Mouse (Mus musculus): Measurements from ENCODE around the gene Colgalt2. TPM values are rescaled to one million over a fixed set of nuclear protein-coding genes. Genes with fewer than 3 reads are reported as not detected.

Gene Colgalt2
- polyA plus RNA-seq, 1 experiment = not detected

DNA sequence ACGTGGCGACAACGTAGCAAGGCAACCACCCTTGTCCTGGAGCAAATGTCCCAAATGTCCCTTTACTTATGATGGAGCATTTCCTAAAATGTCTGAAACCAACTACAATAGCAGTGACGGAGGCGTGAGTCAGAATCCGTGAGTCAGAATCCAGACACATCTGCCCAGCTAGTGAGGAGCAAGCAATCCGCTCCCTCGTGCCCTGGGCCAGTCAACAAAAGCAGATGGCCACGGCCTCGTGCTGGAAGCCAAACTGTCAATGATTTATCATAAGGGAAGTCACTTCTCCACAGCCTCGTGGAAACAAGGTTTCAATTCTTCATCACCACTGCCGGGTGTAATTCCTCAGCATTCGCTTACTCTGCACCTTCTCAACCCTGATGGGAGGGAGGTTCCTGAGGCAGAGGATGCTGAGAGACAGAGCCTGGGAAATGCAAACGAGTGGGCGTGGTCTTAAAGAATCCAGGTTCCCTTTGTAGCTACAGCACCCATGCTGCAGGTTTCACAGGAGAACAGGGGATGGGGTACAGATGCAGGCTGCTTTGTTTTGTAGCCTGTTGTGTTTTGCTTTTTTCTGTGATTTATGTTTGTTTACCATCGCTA lies 136.9 kb downstream of the Colgalt2 start:
- H3K36me3 ChIP-seq (ENCODE audit: control insufficient read depth) = peaks cover 3% of the 10 kb centered on the region; the same call in 1 of the 2 replicates
- TF ChIP-seq TAL1 (IDR thresholded peaks at IDR 0.05; ENCODE audit: low read length) (no peak), GATA1 (IDR thresholded peaks at IDR 0.05; ENCODE audit: low read length) (no peak)
- H3K27me3 ChIP-seq (ENCODE audit: control insufficient read depth) = no peaks in the 10 kb centered on the region
- H3K4me3 ChIP-seq (replicated peaks) = no peak overlapping the region
- no peaks in the 10 kb centered on the region for H3K4me1 ChIP-seq (ENCODE audit: control insufficient read depth)
- no peaks in the 10 kb centered on the region for H3K9me3 ChIP-seq (ENCODE audit: control insufficient read depth, low read length)

DNA sequence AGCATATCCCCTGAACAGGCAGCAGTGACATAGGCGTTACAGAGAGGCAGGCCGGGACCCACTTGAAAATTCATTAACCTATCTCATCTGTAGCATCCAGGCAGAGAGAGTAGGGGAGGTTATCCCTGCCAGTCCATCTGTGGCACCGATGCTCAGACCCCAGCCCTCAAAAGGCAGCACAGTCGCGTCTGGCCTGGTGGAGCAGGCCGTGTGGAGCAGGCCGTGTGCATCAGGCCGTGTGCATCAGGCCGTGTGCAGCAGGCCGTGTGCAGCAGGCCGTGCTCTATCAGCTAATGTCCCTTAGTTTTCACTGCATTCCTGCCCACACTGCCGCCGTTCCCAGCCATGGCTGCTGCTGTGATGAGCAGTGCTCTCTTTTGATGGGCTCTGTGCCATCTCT lies 137.6 kb downstream of the Colgalt2 start:
- Histone ChIP-seq H3K27me3 (ENCODE audit: control insufficient read depth) (no peaks in the 10 kb centered on the region), H3K4me3 (replicated peaks) (no peak overlapping the region), H3K36me3 (ENCODE audit: control insufficient read depth) (peaks cover 3% of the 10 kb centered on the region; the same call in 1 of the 2 replicates), H3K4me1 (ENCODE audit: control insufficient read depth) (no peaks in the 10 kb centered on the region), H3K9me3 (ENCODE audit: control insufficient read depth, low read length) (no peaks in the 10 kb centered on the region)
- TF ChIP-seq GATA1 (IDR thresholded peaks at IDR 0.05; ENCODE audit: low read length) = no peak
- TF ChIP-seq TAL1 (IDR thresholded peaks at IDR 0.05; ENCODE audit: low read length) = no peak

DNA sequence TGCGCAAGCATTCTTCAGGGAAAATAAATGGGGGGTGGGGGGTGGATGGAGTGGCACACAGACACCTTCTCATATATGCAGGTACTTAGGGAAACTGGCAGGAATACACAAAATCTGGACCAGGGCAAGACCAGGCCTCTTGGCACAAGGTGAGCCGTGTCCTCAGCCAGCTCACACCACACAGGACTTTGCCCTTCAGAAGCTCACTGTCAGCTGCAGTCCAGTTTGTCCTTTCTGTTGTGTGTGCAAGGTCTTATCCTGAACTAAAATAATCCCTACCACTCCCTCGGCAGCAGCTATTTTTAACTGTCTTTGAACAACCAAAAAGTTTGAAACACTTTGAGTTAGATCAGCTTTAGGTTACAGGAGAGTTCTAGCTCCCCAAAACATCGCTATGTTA lies 139.2 kb downstream of the Colgalt2 start:
- H3K27me3 ChIP-seq (ENCODE audit: control insufficient read depth) = no peaks in the 10 kb centered on the region
- no peaks in the 10 kb centered on the region for H3K4me1 ChIP-seq (ENCODE audit: control insufficient read depth)
- no peak overlapping the region for H3K4me3 ChIP-seq (replicated peaks)
- TF ChIP-seq GATA1 (IDR thresholded peaks at IDR 0.05; ENCODE audit: low read length) = no peak
- H3K9me3 ChIP-seq (ENCODE audit: control insufficient read depth, low read length) = no peaks in the 10 kb centered on the region
- H3K36me3 ChIP-seq (ENCODE audit: control insufficient read depth) = peaks cover 3% of the 10 kb centered on the region; the same call in 1 of the 2 replicates

DNA sequence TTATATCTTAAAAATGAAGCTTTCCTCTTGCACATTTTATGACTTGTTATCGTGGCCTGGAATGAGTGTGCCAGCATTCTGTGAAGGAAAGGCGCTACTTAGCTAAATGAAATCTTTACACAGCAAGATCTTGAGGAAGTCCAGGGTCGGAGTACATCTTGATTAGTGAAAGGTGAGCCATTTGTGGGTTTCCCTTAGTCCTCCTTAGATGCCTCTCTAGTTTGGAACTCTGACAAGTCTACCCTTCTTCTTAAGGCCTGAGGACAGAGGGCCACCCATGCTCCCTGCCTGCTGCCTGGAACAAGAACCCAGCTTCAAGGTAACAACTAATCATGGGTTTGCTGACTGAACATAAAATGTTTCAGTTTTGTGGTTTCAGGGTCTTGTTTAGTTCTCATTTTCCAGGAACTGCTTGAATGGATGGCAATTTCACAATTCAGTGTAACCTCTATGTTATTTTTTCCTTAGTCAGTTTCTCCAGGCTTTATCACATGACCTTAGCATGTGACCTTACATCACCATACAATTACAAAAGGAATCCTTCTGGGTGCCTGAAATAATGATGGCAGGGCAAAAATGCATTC lies 140.8 kb downstream of the Colgalt2 start:
- no peaks in the 10 kb centered on the region for H3K4me1 ChIP-seq (ENCODE audit: control insufficient read depth)
- no peak overlapping the region for H3K4me3 ChIP-seq (replicated peaks)
- no peaks in the 10 kb centered on the region for H3K9me3 ChIP-seq (ENCODE audit: control insufficient read depth, low read length)
- H3K36me3 ChIP-seq (ENCODE audit: control insufficient read depth) = peaks cover 3% of the 10 kb centered on the region; the same call in 1 of the 2 replicates
- TF ChIP-seq GATA1 (IDR thresholded peaks at IDR 0.05; ENCODE audit: low read length) (no peak), TAL1 (IDR thresholded peaks at IDR 0.05; ENCODE audit: low read length) (no peak)
- no peaks in the 10 kb centered on the region for H3K27me3 ChIP-seq (ENCODE audit: control insufficient read depth)

DNA sequence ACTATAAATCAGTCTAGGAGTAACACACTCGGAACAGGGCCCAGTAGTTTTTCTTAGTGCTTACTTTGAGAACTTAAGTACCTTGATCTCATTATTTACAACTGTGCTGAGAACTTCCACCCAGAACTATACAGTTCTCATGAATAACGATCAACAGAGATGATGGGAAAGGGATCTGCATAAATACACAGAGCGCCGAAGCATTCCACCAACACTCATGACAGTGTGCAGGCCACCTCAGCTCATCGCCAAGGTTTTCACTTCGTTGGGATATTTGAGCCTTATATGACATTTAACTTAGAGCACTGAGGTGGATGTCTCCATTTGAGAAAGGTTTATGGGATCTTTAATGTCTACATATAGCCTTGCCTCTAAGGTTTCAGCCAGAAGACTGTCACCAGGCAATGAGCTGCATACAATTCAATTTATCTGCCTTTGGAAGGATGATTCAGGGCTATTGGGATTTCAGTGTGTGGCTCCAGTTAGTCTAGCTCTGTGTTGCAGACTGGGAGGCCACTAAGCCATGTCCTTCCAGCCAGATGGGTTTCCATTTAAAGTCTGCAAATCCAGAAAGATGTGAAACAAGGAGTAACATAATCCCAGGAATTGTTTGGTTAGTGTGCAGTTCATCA lies 143.2 kb downstream of the Colgalt2 start:
- Histone ChIP-seq H3K36me3 (ENCODE audit: control insufficient read depth) (no peaks in the 10 kb centered on the region; the same call in 1 of the 2 replicates), H3K4me1 (ENCODE audit: control insufficient read depth) (no peaks in the 10 kb centered on the region), H3K9me3 (ENCODE audit: control insufficient read depth, low read length) (no peaks in the 10 kb centered on the region; the same call in 1 of the 2 replicates), H3K27me3 (ENCODE audit: control insufficient read depth) (no peaks in the 10 kb centered on the region), H3K4me3 (replicated peaks) (no peak overlapping the region)
- no peak for TF ChIP-seq TAL1 (IDR thresholded peaks at IDR 0.05; ENCODE audit: low read length)
- no peak for TF ChIP-seq GATA1 (IDR thresholded peaks at IDR 0.05; ENCODE audit: low read length)

DNA sequence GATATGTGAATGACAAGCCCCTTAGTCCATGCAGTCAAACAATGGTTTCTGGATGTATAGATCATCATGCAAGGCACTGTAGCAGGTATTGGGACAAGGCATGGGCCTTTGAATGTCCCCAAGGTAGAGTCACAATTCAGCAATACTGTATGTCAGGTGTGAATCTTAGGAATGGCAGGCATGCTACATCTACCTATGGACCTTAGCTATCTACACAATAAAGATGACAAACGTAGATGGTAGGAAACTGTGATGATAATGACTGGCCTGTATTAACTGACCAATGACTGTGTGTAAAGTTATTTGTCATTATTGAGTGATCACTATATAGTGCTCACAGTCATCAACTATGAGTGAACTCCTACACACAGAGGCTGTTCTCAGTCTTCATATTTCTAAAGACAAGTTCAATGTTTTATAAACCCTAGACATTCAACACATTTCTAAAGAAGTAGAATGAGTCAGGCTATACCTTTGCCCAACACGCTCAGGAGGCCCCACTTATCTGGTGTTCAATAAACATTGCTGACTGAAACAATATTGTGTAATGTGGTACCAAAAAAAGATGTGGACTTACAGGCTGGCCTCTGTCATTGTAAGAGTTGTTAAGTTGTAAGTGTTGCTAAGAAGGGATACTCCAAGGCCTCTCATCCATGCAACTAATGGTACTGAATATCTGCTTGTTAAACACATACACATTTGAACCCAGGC lies 144.0 kb downstream of the Colgalt2 start:
- TF ChIP-seq GATA1 (IDR thresholded peaks at IDR 0.05; ENCODE audit: low read length) (no peak), TAL1 (IDR thresholded peaks at IDR 0.05; ENCODE audit: low read length) (no peak)
- Histone ChIP-seq H3K36me3 (ENCODE audit: control insufficient read depth) (no peaks in the 10 kb centered on the region; the same call in 1 of the 2 replicates), H3K4me1 (ENCODE audit: control insufficient read depth) (no peaks in the 10 kb centered on the region), H3K9me3 (ENCODE audit: control insufficient read depth, low read length) (no peaks in the 10 kb centered on the region; the same call in 1 of the 2 replicates), H3K4me3 (replicated peaks) (no peak overlapping the region), H3K27me3 (ENCODE audit: control insufficient read depth) (no peaks in the 10 kb centered on the region)

DNA sequence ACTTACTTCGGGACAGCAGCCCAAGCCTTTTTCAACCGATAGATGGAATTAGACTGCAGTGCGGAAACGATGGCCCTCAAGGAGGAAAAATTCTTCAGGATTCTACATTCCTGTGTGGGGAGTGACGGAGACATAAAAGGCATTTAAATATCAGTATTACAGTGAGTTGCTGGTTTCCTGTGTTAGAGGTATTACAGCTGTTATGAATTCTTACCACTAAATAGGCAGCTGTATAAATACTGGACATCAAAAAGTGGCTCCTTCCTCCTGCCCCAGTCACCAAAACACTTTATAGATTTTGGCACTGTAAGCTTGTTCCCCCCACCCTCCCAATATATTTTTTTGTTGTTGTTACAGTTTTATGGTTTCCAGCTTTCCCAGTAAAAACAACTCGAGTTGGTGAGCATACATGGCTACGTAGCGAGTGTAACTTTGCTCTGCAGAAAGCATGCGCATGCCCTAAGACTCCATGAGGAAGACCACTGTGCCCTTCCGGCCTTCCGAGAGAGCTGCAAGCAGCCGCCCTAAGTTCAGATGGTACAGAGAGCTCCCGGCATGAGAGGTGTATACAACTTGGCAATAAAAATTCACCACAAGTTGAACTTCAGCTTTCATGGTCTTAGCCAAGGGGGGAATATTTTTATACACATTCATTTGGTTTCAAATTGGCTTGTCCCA lies 149.6 kb downstream of the Colgalt2 start:
- no peaks in the 10 kb centered on the region for H3K27me3 ChIP-seq (ENCODE audit: control insufficient read depth)
- no peak overlapping the region for H3K4me3 ChIP-seq (replicated peaks)
- TF ChIP-seq GATA1 (IDR thresholded peaks at IDR 0.05; ENCODE audit: low read length) = no peak
- TF ChIP-seq TAL1 (IDR thresholded peaks at IDR 0.05; ENCODE audit: low read length) = no peak
- peaks cover 2% of the 10 kb centered on the region; the same call in 1 of the 2 replicates for H3K36me3 ChIP-seq (ENCODE audit: control insufficient read depth)
- H3K4me1 ChIP-seq (ENCODE audit: control insufficient read depth) = no peaks in the 10 kb centered on the region
- H3K9me3 ChIP-seq (ENCODE audit: control insufficient read depth, low read length) = no peaks in the 10 kb centered on the region; the same call in 1 of the 2 replicates

DNA sequence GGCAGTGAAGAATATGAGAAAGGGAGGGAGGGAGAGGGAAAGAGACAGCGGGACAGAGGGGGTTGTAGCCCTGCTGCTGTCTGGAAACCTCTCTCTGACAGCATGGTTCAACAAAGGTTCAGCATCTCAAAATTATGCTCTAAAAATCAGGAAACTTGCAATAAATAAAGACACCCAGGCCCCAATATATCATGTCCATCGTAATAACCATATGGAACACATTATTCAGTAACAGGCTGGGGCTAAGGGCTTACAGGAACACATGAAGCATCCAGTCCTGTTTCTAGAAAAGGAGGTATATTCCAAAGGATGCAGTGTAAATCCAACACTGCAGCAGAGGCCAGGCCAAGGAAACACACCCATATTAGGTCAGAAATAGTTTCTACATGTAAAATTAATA lies 150.9 kb downstream of the Colgalt2 start:
- no peak for TF ChIP-seq GATA1 (IDR thresholded peaks at IDR 0.05; ENCODE audit: low read length)
- no peak for TF ChIP-seq TAL1 (IDR thresholded peaks at IDR 0.05; ENCODE audit: low read length)
- peaks cover 2% of the 10 kb centered on the region; the same call in 1 of the 2 replicates for H3K36me3 ChIP-seq (ENCODE audit: control insufficient read depth)
- H3K9me3 ChIP-seq (ENCODE audit: control insufficient read depth, low read length) = no peaks in the 10 kb centered on the region; the same call in 1 of the 2 replicates
- H3K27me3 ChIP-seq (ENCODE audit: control insufficient read depth) = no peaks in the 10 kb centered on the region
- H3K4me3 ChIP-seq (replicated peaks) = no peak overlapping the region
- no peaks in the 10 kb centered on the region for H3K4me1 ChIP-seq (ENCODE audit: control insufficient read depth)
